Mouse (Mus musculus) lung, postnatal 0 days (tissue): ENCODE data around the gene Hepacam. TPM values are rescaled to one million over a fixed set of nuclear protein-coding genes. Genes with fewer than 3 reads are reported as not detected.

Experiments
- ATAC-seq: fragments of 200-750 bp; cut with Nextera tagmentation; 2 replicates; pipeline ENCODE4 v1.8.0; 2017; ENCODE audit warnings: moderate library complexity
- DNase-seq: peaks from one replicate; pipeline ENCODE4 v3.0.0-alpha.2; 2016; ENCODE audit warnings: low spot score
- H3K27ac ChIP-seq: fragments of 300-500 bp; sonication (generic); 2 replicates; pipeline ENCODE4 v1.5.1; 2014; ENCODE audit warnings: antibody characterized with exemption, mild to moderate bottlenecking, low read length, mixed read lengths
- H3K27me3 ChIP-seq: fragments of 300-500 bp; sonication (generic); replicated peaks from 2 replicates; pipeline ENCODE4 v1.6.1; 2014; ENCODE audit warnings: low read length, mixed read lengths; ENCODE audit not compliant: insufficient read depth
- H3K36me3 ChIP-seq: fragments of 300-500 bp; sonication (generic); 2 replicates; pipeline ENCODE4 v1.6.1; 2014; ENCODE audit warnings: low read length, mixed read lengths; ENCODE audit not compliant: insufficient read depth
- H3K4me1 ChIP-seq: fragments of 300-500 bp; sonication (generic); 2 replicates; pipeline ENCODE4 v1.6.1; 2014; ENCODE audit warnings: antibody characterized with exemption, low read depth, low read length, mixed read lengths; ENCODE audit not compliant: insufficient read depth
- H3K4me2 ChIP-seq: fragments of 300-500 bp; sonication (generic); replicated peaks from 2 replicates; pipeline ENCODE4 v1.6.1; 2014; ENCODE audit warnings: low read depth, mild to moderate bottlenecking, low read length, moderate library complexity, mixed read lengths
- H3K4me3 ChIP-seq: fragments of 300-500 bp; sonication (generic); 2 replicates; pipeline ENCODE4 v1.5.1; 2014; ENCODE audit warnings: low read depth, low read length
- H3K9ac ChIP-seq: fragments of 300-500 bp; sonication (generic); replicated peaks from 2 replicates; pipeline ENCODE4 v1.6.1; 2014; ENCODE audit warnings: low read depth, mild to moderate bottlenecking
- H3K9me3 ChIP-seq: fragments of 300-500 bp; sonication (generic); 2 replicates; pipeline ENCODE4 v1.6.1; 2016; ENCODE audit warnings: low read length, mixed read lengths
- CTCF ChIP-seq: IDR thresholded peaks from 2 replicates; pipeline ENCODE4 v1.5.1; 2016; ENCODE audit warnings: antibody characterized with exemption, mild to moderate bottlenecking
- EP300 ChIP-seq: IDR thresholded peaks from 2 replicates; pipeline ENCODE4 v1.6.1; 2016; ENCODE audit warnings: antibody characterized with exemption, mild to moderate bottlenecking, control low read depth
- WGBS: fragments of 180-500 bp; shearing (Covaris S2); extraction: QIAGEN DNeasy Blood & Tissue Kit; methylation state at CpG from one replicate; pipeline ENCODE4 v1.1.7; 2014; 5-methylcytosine and 5-hydroxymethylcytosine counted together
- polyA plus RNA-seq: library from polyadenylated mRNA; unstranded; fragments of >200 nt; fragmentation: Nextera tagmentation; extraction: Ambion mirVana; gene quantifications from 2 replicates; pipeline ENCODE4 v1.2.1, GENCODE M21; 2015

The Hepacam gene
- polyA plus RNA-seq, 1 experiment from 2014 or later = 1.2 TPM

DNA sequence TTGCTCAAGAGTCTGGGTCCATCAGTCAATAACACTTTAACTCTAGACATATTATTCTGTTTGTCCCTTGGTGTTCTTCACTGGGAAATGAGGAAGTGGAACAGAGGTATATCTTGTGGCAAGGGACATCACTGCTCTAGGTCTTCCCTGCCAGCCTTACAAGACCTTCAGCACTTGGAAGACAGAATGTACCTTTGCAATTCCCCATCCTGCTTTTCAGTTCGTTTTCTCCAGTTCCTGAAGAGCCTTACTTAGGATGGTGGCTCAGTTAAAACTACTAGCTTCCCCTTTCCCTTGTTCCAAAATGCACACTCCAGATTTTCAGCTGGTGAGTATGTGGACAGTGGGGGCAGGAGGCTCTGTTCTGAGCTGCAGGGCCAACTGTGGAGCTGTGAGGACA, 4.3 kb upstream of the Hepacam start:
- 50% methylated on average over 1 of the region's 1 CpGs for WGBS
- Histone ChIP-seq H3K27me3 (no peaks in the 10 kb centered on the region), H3K4me1 (0 out of 2 replicates have a peak, but pooled peaks cover 2% of the 10 kb centered on the region), H3K27ac (no peak overlapping the region), H3K4me3 (no peak overlapping the region), H3K9ac (no peak overlapping the region), H3K36me3 (no peaks in the 10 kb centered on the region), H3K9me3 (no peaks in the 10 kb centered on the region), H3K4me2 (no peak overlapping the region)
- TF ChIP-seq CTCF (no peak), EP300 (no peak)
- DNase-seq = no peak
- ATAC-seq = no peak

DNA sequence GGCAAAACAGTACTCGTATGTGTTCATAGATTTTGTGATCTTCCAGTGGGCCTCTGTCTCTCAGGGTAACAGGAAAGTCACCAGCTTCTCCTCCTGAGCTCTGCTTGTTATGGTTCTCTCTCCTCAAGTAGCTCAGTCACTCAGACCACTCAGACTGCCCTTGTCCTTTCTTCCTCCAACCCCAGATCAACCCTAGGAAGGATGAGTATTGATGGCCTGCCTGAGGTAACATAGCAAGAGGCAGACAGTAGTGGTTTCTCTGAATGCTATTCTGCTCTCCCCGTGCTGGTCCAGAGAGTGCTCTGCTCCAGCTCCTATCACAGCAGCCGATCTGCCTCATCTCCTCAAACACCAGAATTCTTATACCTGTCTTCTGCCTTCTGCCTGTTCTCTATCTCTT, 3.6 kb upstream of the Hepacam start:
- no peaks in the 10 kb centered on the region for H3K9me3 ChIP-seq
- no peak overlapping the region for H3K9ac ChIP-seq
- no peak overlapping the region for H3K27ac ChIP-seq
- H3K4me2 ChIP-seq = no peak overlapping the region
- H3K27me3 ChIP-seq = no peaks in the 10 kb centered on the region
- WGBS = 51% methylated on average over 3 of the region's 3 CpGs
- TF ChIP-seq EP300 (no peak), CTCF (no peak)
- no peak for ATAC-seq
- H3K36me3 ChIP-seq = no peaks in the 10 kb centered on the region
- H3K4me3 ChIP-seq = no peak overlapping the region
- DNase-seq = no peak
- peaks cover 3% of the 10 kb centered on the region; the same call in 1 of the 2 replicates for H3K4me1 ChIP-seq

DNA sequence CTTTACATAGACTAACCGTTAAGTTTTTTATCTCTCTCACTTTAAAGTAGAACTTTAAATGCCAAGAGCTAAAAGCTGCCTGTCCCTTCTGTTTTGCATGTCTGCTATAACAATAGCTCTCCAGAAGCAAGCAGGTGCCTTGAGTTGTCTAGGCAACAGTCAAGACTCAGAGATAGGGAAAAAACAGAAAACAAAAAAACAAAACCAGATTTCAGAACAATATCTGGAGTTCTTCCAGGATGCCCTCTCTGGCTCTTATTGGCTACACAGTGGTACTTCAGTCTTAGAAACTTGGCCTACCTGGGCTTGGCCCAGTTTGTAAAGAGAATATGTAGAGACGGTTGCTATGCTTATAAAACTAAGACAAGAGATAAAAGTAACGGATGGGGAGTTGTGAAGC, 2.8 kb upstream of the Hepacam start:
- Histone ChIP-seq H3K4me2 (no peak overlapping the region), H3K27me3 (no peaks in the 10 kb centered on the region), H3K4me3 (no peak overlapping the region), H3K9me3 (no peaks in the 10 kb centered on the region), H3K9ac (no peak overlapping the region), H3K27ac (no peak overlapping the region), H3K4me1 (peaks cover 5% of the 10 kb centered on the region; the same call in 1 of the 2 replicates), H3K36me3 (no peaks in the 10 kb centered on the region)
- TF ChIP-seq CTCF (no peak), EP300 (no peak)
- no peak for ATAC-seq
- no peak for DNase-seq
- 59% methylated on average over 3 of the region's 3 CpGs for WGBS

DNA sequence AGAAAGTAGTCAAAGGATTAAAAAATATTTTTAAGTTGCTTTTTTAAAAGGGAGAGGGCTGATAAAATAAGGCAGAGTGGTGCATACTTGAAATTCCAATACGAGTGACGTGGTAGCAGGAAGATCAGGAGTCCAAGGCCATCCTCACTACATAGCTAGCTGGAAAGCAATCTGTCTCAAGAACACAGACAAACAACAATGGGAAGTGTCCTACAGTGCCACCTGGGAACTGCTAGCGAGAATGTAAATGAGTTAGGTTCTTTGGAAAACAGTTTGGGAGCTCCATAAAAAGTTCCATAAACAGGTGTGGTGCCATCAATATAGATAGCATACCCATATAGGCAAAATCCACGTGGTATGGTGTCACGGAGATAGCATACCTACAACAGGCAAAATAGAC, 1.4 kb upstream of the Hepacam start:
- Histone ChIP-seq H3K9me3 (no peaks in the 10 kb centered on the region), H3K36me3 (no peaks in the 10 kb centered on the region), H3K4me3 (no peak overlapping the region), H3K4me1 (peaks cover 5% of the 10 kb centered on the region; the same call in 1 of the 2 replicates), H3K9ac (no peak overlapping the region), H3K4me2 (no peak overlapping the region), H3K27ac (no peak overlapping the region), H3K27me3 (no peaks in the 10 kb centered on the region)
- DNase-seq = no peak
- ATAC-seq = no peak
- 40% methylated on average over 5 of the region's 5 CpGs for WGBS
- no peak for TF ChIP-seq EP300
- no peak for TF ChIP-seq CTCF

DNA sequence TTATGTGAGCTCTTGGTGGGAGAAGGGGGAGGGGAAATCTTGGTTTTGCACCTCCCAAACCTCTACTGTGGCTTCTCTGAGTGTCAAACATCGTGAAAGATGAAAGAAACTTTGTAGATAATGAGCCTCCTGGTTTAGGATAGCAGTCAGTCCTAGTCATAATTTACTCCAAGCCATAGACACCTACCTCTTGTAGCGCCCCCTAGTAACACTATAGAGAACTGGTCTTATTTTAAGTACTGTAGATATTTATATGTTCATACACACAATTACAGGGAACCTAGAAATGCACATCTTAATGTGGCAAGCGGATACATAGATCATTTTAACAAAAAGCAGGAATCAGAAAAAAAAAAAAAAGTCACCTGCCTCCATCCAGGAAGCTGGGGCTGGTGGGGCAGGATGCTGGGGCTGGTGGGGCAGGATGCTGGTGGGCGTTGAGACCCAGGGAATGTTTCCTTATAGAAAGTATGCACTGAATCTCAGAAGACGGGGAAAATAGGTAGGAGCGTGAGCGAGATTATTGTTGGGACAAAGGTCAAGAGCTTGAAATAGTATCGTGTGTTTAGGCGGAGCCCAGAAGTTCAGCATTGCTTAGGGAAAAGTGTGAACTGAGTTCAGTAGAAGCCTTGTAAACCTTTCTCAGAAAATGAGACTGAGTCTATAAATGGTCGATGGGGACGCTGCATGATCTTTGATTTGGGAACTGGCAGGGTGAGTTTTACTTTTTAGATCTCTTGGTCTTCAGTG, 1.1 kb downstream of the Hepacam start:
- no peak overlapping the region for H3K4me3 ChIP-seq
- WGBS = 47% methylated on average over 11 of the region's 11 CpGs
- H3K4me2 ChIP-seq = no peak overlapping the region
- DNase-seq = no peak
- no peaks in the 10 kb centered on the region for H3K27me3 ChIP-seq
- H3K4me1 ChIP-seq = peaks cover 3% of the 10 kb centered on the region; the same call in 1 of the 2 replicates
- H3K36me3 ChIP-seq = no peaks in the 10 kb centered on the region
- peak overlapping the region; percentile 67 for H3K27ac ChIP-seq
- no peaks in the 10 kb centered on the region for H3K9me3 ChIP-seq
- no peak for TF ChIP-seq EP300
- TF ChIP-seq CTCF = 0 out of 2 replicates have a peak, but pooled peaks have one; percentile 21
- peak; percentile 24; the same call in 1 of the 2 replicates for ATAC-seq
- H3K9ac ChIP-seq = no peak overlapping the region

DNA sequence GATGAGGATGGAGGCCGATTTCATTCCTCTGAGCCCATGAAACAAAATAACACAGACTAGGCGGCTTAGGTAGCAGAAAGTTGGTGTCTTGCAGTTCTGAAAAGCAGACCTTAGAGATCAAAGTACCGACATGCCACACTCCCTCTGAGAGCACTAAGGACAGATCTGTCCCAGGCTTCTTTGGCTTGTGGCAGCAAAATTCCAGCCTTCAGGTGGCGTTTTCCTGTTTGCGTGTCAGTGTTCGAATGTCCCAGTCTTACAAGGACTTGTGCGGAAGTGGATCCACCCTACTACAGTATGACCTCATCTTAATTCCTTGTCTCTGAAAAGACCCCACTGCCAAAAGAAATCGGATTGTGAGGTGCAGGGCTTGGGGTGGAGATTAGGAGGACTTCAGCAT, 1.7 kb downstream of the Hepacam start:
- Histone ChIP-seq H3K4me1 (peaks cover 3% of the 10 kb centered on the region; the same call in 1 of the 2 replicates), H3K4me3 (no peak overlapping the region), H3K27me3 (no peaks in the 10 kb centered on the region), H3K4me2 (no peak overlapping the region), H3K36me3 (no peaks in the 10 kb centered on the region), H3K9ac (no peak overlapping the region), H3K27ac (peak overlapping the region; percentile 67), H3K9me3 (no peaks in the 10 kb centered on the region)
- 34% methylated on average over 8 of the region's 8 CpGs for WGBS
- TF ChIP-seq EP300 = peak; percentile 80
- TF ChIP-seq CTCF = peak; percentile 58
- peak; percentile 52 for DNase-seq
- ATAC-seq = peak; percentile 89
